Mouse (Mus musculus): ENCODE measurements around the gene Letm1. TPM values are rescaled to one million over a fixed set of nuclear protein-coding genes. Genes with fewer than 3 reads are reported as not detected.
A peak's percentile ranks its signal among the peaks of the same experiment; 100 is the strongest.

Letm1 gene
- polyA plus RNA-seq, 1 experiment from 2014 or later: 68.7 TPM

DNA sequence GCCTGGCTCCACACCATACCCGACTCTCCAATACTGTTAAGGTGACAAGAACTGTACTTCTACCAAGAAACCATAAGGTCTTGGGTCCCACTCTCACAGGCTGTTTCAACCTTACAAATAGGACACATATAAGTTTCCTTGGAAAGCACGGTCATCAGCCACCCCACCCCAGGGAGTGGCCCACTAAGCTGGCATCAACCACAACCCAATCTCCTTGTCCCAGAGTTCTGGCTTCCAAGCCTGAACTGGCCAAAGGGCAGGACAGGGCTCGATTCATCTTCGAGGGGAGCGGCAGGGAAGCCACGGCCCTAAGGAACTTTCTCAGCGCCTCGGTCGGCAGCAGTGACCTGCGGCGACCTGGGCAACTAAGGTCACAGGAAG, 663 bp downstream of the Letm1 start:
- H3K4me2 ChIP-seq (ENCODE audit: low read length): peak overlapping the region; percentile 95
- H3K4me3 ChIP-seq (ENCODE audit: low read length): peak overlapping the region; percentile 95
- H3K27me3 ChIP-seq (replicated peaks; ENCODE audit: control insufficient read depth, insufficient read depth, low read length): no peaks in the 10 kb centered on the region
- H3K9me3 ChIP-seq (ENCODE audit: control insufficient read depth, low read length): no peaks in the 10 kb centered on the region
- H3K4me1 ChIP-seq (ENCODE audit: control insufficient read depth, insufficient read depth, low read depth, low read length): peaks cover 20% of the 10 kb centered on the region
- WGBS: 5% methylated on average over 11 of the region's 11 CpGs
- H3K36me3 ChIP-seq (ENCODE audit: control insufficient read depth, insufficient read depth, low read length): no peaks in the 10 kb centered on the region; the same call in 1 of the 2 replicates
- ATAC-seq: no peak; the same call in 1 of the 2 replicates
- peak overlapping the region; percentile 95 for H3K9ac ChIP-seq (ENCODE audit: low read depth, low read length)
- peak overlapping the region; percentile 85; the same call in 1 of the 2 replicates for H3K27ac ChIP-seq (ENCODE audit: low read depth, low read length)

DNA sequence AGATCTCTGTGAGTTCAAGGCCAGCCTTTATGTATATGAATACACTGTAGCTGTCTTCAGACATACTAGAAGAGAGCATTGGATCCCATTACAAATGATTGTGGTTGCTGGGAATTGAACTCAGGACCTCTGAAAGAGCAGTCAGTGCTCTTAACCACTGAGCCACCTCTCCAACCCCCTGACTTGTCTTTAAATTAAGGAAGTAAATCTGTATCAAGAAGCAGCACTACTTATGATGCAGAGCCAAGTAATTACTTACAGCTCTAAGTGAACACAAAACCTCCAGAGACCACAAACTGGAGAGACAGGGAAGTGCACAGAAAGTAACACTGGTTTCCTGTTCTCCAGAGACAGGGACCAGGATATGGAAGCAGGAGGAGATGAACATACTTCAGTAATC, 5.4 kb downstream of the Letm1 start:
- Histone ChIP-seq H3K9ac (ENCODE audit: low read depth, low read length) (no peak overlapping the region), H3K4me2 (ENCODE audit: low read length) (no peak overlapping the region), H3K4me1 (ENCODE audit: control insufficient read depth, insufficient read depth, low read depth, low read length) (peaks cover 15% of the 10 kb centered on the region), H3K4me3 (ENCODE audit: low read length) (no peak overlapping the region), H3K27ac (ENCODE audit: low read depth, low read length) (no peak overlapping the region), H3K27me3 (replicated peaks; ENCODE audit: control insufficient read depth, insufficient read depth, low read length) (no peaks in the 10 kb centered on the region), H3K9me3 (ENCODE audit: control insufficient read depth, low read length) (no peaks in the 10 kb centered on the region), H3K36me3 (ENCODE audit: control insufficient read depth, insufficient read depth, low read length) (peaks cover 7% of the 10 kb centered on the region)
- ATAC-seq: no peak

DNA sequence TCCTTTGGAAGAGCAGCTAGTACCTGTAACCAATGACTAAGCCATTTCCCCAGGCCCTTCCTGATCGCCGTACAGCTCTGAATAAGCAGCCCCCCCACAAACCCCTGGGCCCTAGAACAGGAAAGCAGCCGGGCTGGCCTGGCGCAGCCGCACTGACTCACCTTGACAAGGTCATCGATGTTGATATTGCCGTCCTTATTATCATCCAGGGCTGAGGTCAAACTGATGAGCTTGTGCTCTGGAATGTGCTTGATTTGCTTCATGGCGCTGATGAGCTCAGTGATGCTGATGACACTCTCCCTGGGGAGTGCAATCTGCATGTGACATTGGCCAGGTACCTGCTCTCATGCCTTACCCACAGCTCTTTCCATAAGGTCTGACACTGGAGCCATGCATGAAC, 39.1 kb downstream of the Letm1 start:
- H3K9me3 ChIP-seq (ENCODE audit: control insufficient read depth, low read length): no peaks in the 10 kb centered on the region
- H3K27ac ChIP-seq (ENCODE audit: low read depth, low read length): no peak overlapping the region
- H3K4me2 ChIP-seq (ENCODE audit: low read length): no peak overlapping the region
- no peak overlapping the region for H3K4me3 ChIP-seq (ENCODE audit: low read length)
- peaks cover 47% of the 10 kb centered on the region for H3K36me3 ChIP-seq (ENCODE audit: control insufficient read depth, insufficient read depth, low read length)
- H3K9ac ChIP-seq (ENCODE audit: low read depth, low read length): no peak overlapping the region
- WGBS: 89% methylated on average over 8 of the region's 8 CpGs
- ATAC-seq: no peak
- H3K27me3 ChIP-seq (replicated peaks; ENCODE audit: control insufficient read depth, insufficient read depth, low read length): no peaks in the 10 kb centered on the region
- no peaks in the 10 kb centered on the region for H3K4me1 ChIP-seq (ENCODE audit: control insufficient read depth, insufficient read depth, low read depth, low read length)

DNA sequence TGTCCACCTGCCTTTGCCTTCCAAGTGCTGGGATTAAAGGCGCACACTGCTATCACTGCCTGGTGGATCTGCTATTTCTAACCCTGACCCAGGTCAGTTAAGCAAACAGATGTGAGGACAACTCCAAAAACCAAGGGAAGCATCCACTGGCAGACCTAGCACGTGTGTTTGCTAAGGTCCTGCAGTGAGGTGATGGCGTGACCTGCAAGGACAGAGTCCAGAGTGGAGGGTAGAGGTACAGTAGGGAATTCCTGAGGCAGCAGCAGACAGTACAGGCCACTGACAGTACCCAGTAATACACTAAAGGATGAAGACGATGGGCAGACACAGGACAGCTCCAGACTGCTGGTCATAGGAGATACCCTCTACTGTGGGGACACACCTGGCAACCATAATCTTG, 42.1 kb downstream of the Letm1 start:
- Histone ChIP-seq H3K27ac (ENCODE audit: low read depth, low read length) (no peak overlapping the region), H3K9ac (ENCODE audit: low read depth, low read length) (no peak overlapping the region), H3K4me2 (ENCODE audit: low read length) (no peak overlapping the region), H3K9me3 (ENCODE audit: control insufficient read depth, low read length) (no peaks in the 10 kb centered on the region), H3K27me3 (replicated peaks; ENCODE audit: control insufficient read depth, insufficient read depth, low read length) (no peaks in the 10 kb centered on the region), H3K4me3 (ENCODE audit: low read length) (no peak overlapping the region), H3K36me3 (ENCODE audit: control insufficient read depth, insufficient read depth, low read length) (peaks cover 23% of the 10 kb centered on the region), H3K4me1 (ENCODE audit: control insufficient read depth, insufficient read depth, low read depth, low read length) (no peaks in the 10 kb centered on the region)
- ATAC-seq: no peak
- WGBS: 92% methylated on average over 4 of the region's 4 CpGs

DNA sequence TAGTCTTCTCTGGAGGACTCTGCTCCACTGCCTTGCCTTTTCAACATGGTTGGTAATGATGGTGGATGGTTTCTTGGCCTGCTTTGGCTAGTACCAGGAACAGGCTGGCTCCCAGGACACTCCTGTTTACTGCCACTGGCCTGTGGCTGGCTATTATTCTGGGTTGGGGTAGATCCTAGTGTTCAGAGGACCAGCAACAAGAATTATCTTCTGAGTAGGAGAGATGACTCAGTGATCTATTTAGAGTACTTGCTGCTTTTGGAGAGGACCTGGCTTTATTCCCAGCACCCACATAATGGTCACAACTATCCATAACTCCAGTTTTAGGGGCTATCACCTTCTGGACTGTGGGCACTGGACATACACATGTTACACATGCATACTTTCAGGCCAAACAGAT, 44.3 kb downstream of the Letm1 start:
- H3K9ac ChIP-seq (ENCODE audit: low read depth, low read length): no peak overlapping the region
- H3K9me3 ChIP-seq (ENCODE audit: control insufficient read depth, low read length): no peaks in the 10 kb centered on the region
- H3K27me3 ChIP-seq (replicated peaks; ENCODE audit: control insufficient read depth, insufficient read depth, low read length): no peaks in the 10 kb centered on the region
- H3K4me2 ChIP-seq (ENCODE audit: low read length): no peak overlapping the region
- peaks cover 12% of the 10 kb centered on the region for H3K36me3 ChIP-seq (ENCODE audit: control insufficient read depth, insufficient read depth, low read length)
- no peak overlapping the region for H3K4me3 ChIP-seq (ENCODE audit: low read length)
- no peaks in the 10 kb centered on the region for H3K4me1 ChIP-seq (ENCODE audit: control insufficient read depth, insufficient read depth, low read depth, low read length)
- H3K27ac ChIP-seq (ENCODE audit: low read depth, low read length): no peak overlapping the region
- ATAC-seq: no peak

DNA sequence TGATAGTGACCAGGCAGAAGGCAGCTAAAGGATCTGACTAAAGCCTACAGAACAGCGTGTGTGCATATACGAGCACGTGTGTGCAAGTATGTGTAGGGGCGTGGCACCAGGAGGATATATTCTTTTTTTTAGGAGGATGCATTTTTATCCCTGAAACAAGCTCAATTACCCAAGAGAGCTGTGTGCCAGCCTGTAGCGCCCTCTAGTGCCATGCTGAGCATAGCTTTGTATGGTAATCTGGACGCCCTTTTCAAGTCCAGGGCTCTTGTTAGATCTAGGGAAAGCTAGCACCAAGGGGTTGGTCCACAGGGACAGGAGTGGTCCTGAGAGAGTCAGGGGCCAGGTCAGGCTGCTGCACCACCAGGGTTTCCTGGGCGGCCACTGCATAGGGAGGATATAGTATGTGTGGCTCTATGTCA, 44.7 kb downstream of the Letm1 start:
- peaks cover 10% of the 10 kb centered on the region for H3K36me3 ChIP-seq (ENCODE audit: control insufficient read depth, insufficient read depth, low read length)
- no peak overlapping the region for H3K4me2 ChIP-seq (ENCODE audit: low read length)
- H3K27ac ChIP-seq (ENCODE audit: low read depth, low read length): no peak overlapping the region
- H3K4me3 ChIP-seq (ENCODE audit: low read length): no peak overlapping the region
- no peaks in the 10 kb centered on the region for H3K9me3 ChIP-seq (ENCODE audit: control insufficient read depth, low read length)
- H3K27me3 ChIP-seq (replicated peaks; ENCODE audit: control insufficient read depth, insufficient read depth, low read length): no peaks in the 10 kb centered on the region
- no peaks in the 10 kb centered on the region for H3K4me1 ChIP-seq (ENCODE audit: control insufficient read depth, insufficient read depth, low read depth, low read length)
- H3K9ac ChIP-seq (ENCODE audit: low read depth, low read length): no peak overlapping the region
- WGBS: 28% methylated on average over 7 of the region's 7 CpGs
- peak; percentile 57 for ATAC-seq

DNA sequence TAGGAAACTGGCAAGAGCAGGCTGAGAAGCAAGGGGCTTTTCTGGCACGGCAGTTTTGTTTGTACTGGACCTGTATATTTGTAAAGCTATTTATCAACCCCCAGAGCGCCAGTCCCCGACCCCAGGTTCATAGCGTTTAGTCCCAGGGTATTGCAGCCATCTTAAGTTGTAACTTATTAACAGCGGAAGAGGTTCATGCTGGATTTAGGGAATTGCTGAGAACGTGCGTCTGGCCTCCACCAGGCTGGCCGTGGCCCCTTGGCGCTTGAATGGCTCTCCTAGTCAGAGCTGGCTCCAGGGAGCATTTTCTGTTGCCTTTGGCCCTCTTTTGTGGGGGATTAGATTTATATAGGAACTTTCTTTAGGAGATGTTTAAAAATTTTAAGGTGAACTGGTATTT, 46.4 kb downstream of the Letm1 start:
- Histone ChIP-seq H3K27ac (ENCODE audit: low read depth, low read length) (no peak overlapping the region), H3K4me1 (ENCODE audit: control insufficient read depth, insufficient read depth, low read depth, low read length) (no peaks in the 10 kb centered on the region), H3K4me2 (ENCODE audit: low read length) (no peak overlapping the region), H3K36me3 (ENCODE audit: control insufficient read depth, insufficient read depth, low read length) (peaks cover 6% of the 10 kb centered on the region), H3K27me3 (replicated peaks; ENCODE audit: control insufficient read depth, insufficient read depth, low read length) (no peaks in the 10 kb centered on the region), H3K9ac (ENCODE audit: low read depth, low read length) (no peak overlapping the region), H3K9me3 (ENCODE audit: control insufficient read depth, low read length) (no peaks in the 10 kb centered on the region), H3K4me3 (ENCODE audit: low read length) (no peak overlapping the region)
- no peak for ATAC-seq
- WGBS: 66% methylated on average over 9 of the region's 9 CpGs

DNA sequence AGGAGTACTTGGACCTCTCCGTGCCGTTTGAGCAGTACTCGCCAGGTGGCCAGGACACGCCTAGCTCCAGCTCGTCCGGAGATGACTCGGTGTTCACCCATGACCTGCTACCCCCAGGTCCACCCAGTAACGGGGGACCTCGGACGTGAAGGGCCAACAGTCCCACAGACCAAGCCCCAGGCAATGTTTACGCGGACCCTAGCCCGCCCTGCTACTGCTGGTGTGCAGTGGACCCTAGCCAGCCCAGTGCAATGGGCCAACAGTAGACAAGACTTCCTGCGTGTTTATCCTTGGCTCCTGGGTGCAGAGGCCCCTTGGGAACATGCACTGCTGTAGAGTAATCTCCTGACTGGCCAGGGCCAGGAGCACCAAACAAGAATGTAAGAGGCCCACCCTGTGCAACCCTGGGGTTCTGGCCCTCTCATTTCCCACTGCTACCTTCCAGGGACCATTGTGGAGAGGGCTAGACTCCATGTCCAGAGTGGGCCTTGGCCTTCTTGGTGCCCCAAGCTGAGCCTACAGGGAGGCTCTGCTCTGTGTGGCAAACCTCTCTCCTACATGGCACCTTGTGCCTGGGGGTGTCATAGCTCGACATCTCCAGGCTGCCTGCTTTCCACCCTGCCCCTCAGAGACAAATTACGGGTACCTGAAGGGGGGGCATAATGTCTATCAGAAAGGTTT, 47.1 kb downstream of the Letm1 start:
- WGBS: 83% methylated on average over 16 of the region's 16 CpGs
- no peak overlapping the region for H3K27ac ChIP-seq (ENCODE audit: low read depth, low read length)
- peaks cover 3% of the 10 kb centered on the region for H3K36me3 ChIP-seq (ENCODE audit: control insufficient read depth, insufficient read depth, low read length)
- H3K4me2 ChIP-seq (ENCODE audit: low read length): no peak overlapping the region
- H3K27me3 ChIP-seq (replicated peaks; ENCODE audit: control insufficient read depth, insufficient read depth, low read length): no peaks in the 10 kb centered on the region
- H3K4me1 ChIP-seq (ENCODE audit: control insufficient read depth, insufficient read depth, low read depth, low read length): no peaks in the 10 kb centered on the region
- no peak overlapping the region for H3K9ac ChIP-seq (ENCODE audit: low read depth, low read length)
- ATAC-seq: no peak
- H3K4me3 ChIP-seq (ENCODE audit: low read length): no peak overlapping the region
- no peaks in the 10 kb centered on the region for H3K9me3 ChIP-seq (ENCODE audit: control insufficient read depth, low read length)

DNA sequence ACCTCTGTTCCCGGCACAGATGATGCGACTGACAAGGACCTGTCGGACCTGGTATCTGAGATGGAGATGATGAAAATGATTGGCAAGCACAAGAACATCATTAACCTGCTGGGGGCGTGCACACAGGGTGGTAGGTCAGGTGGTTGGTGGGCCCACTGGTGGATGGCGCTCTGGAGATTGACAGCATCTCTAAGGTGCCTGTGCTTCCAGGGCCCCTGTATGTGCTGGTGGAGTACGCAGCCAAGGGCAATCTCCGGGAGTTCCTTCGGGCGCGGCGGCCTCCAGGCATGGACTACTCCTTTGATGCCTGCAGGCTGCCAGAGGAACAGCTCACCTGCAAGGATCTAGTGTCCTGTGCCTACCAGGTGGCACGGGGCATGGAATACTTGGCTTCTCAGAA, 48.8 kb downstream of the Letm1 start:
- Histone ChIP-seq H3K9ac (ENCODE audit: low read depth, low read length) (no peak overlapping the region), H3K4me3 (ENCODE audit: low read length) (no peak overlapping the region), H3K4me1 (ENCODE audit: control insufficient read depth, insufficient read depth, low read depth, low read length) (no peaks in the 10 kb centered on the region), H3K27me3 (replicated peaks; ENCODE audit: control insufficient read depth, insufficient read depth, low read length) (no peaks in the 10 kb centered on the region), H3K27ac (ENCODE audit: low read depth, low read length) (no peak overlapping the region), H3K36me3 (ENCODE audit: control insufficient read depth, insufficient read depth, low read length) (no peaks in the 10 kb centered on the region), H3K4me2 (ENCODE audit: low read length) (no peak overlapping the region), H3K9me3 (ENCODE audit: control insufficient read depth, low read length) (no peaks in the 10 kb centered on the region)
- ATAC-seq: no peak
- WGBS: 90% methylated on average over 12 of the region's 12 CpGs

DNA sequence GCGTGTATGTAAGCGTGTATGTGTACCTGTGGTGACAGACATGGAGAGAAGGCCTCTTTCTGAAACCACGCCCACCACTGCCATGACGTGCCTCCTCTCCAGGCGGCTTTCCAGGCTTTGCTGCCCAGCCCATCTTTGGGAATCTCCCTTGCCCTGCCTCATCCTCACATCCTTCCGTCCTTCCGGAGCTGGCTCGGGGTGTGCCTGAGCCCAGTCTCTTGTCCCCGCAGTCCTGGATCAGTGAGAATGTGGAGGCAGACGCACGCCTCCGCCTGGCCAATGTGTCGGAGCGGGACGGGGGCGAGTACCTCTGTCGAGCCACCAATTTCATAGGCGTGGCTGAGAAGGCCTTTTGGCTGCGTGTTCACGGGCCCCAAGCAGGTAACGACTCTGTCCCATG, 51.6 kb downstream of the Letm1 start:
- no peak for ATAC-seq
- Histone ChIP-seq H3K9ac (ENCODE audit: low read depth, low read length) (no peak overlapping the region), H3K4me3 (ENCODE audit: low read length) (no peak overlapping the region), H3K4me1 (ENCODE audit: control insufficient read depth, insufficient read depth, low read depth, low read length) (no peaks in the 10 kb centered on the region), H3K4me2 (ENCODE audit: low read length) (no peak overlapping the region), H3K27me3 (replicated peaks; ENCODE audit: control insufficient read depth, insufficient read depth, low read length) (no peaks in the 10 kb centered on the region), H3K27ac (ENCODE audit: low read depth, low read length) (no peak overlapping the region), H3K9me3 (ENCODE audit: control insufficient read depth, low read length) (no peaks in the 10 kb centered on the region), H3K36me3 (ENCODE audit: control insufficient read depth, insufficient read depth, low read length) (no peaks in the 10 kb centered on the region)
- 58% methylated on average over 21 of the region's 21 CpGs for WGBS

All from hindbrain, embryonic 16.5 days (tissue).